Mouse (Mus musculus) heart, adult 8-10 months (tissue): ENCODE data around the gene Alox12. TPM values are rescaled to one million over a fixed set of nuclear protein-coding genes. Genes with fewer than 3 reads are reported as not detected.

Experiments
- DNase-seq: peaks from one replicate; pipeline ENCODE4 v3.0.0; 2022; ENCODE audit warnings: low spot score
- total RNA-seq, 4 experiments: library from RNA; stranded (reverse); gene quantifications; 2 replicates each; pipeline ENCODE4 v1.2.4; 2022

Alox12 gene
- total RNA-seq, 4 experiments from 2014 or later, result 2.6 to 4.0 (median 3.1) TPM

DNA sequence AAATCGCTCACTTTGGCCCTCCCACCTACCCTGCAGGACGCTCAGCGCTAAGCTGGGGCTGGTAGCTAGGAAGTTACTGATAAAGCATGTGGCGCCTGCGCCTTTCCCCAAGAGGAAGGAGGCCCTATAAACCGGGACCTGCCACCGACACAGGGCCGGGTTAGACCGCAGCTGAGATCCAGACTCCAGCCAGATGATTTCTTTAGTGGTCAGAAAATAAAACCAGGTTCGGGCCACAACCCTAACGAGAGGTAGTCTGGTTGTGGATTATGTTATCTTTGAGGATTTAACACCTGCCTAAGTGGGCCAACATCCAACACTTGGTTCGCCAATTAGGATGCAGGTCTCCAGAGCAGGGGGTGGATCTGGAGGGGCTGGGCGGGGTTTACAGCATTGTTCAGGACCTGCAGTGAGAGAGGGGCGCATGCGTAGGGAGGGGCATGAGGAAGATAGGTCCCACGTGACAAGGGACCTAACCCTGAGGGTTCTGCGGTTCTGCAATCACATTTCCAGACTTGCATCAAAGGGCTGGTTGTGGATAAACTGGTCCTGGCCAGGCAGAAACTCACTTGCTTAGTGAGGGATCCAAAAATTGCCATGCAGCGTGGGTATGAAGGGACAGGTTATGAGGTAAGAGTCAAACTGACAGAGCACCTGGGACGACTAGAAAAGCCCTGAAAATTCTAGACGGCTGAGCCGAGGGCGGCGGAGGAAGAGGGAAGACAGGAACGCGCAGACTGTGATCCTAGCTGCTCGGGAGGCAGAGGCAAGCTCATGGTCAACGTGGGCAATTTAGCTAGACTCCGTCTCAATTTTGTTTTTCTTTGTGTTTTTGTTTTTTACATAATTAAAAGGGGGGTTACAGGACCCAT is 34.2 kb downstream of the Alox12 start, which contains the start of gene Slc16a13:
Gene Slc16a13, minus strand, starts transcription at position 334 of the 872 bp plus-strand sequence.
- peak; percentile 94 for DNase-seq

- DNase-seq, result no peak
These were observed 34.8 kb downstream of the Alox12 start for GRCm38 (mm10) chr11:70220323-70220722.

DNA sequence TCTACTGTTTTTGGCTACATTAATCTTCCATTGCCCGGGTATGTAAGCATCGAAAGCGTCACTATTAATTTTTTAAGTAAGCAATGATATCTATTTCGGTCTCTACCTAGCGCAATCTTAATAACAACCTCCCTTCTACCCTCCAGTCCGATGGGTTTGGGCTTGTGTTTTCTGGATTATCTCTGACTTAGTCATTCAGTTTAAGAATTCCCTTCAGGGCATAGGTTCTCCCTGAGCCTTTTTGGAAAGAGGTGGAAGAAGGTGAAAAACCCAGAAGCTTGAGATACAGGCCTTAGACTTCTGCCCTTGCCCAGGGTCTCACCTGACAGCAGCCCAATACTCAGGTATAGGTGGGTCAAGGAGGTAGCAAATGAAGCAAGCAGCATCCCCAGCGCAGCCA is 35.3 kb downstream of the Alox12 start:
- DNase-seq, result no peak

DNA sequence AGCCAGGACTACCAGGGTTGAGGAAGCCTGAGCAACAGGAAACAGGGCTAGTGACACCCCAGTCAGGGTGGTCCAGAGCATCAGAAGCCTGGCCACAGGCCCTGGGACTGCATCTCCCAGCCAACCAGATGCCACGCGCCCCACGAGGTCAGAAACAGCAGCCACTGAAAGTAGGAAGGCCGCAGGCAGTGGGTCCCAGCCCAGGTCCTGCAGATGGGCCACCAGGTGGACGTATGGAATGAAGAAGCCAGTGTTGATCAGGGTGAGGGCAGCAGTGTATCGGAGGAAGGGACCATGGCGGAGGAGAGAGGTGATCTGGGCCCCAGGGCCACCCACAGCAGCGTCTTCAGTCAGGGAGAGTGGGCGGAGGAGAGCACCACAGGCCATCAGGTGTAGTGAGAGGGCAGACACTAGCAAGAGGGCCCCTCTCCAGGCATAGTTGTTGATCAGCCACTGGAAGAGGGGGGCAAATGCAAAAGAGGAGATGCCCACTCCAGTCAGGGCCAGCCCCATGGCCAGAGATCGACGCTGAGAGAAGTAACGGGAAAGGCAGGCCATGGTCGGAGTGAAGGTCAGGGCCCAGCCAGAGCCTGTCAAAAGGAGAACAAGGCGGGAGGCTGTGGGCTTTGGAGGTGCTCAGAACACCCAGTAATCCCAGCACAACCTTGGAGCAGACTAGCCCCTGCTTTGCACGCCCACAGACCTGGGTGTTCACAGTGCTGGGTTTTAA is 36.2 kb downstream of the Alox12 start:
- DNase-seq, result no peak

- DNase-seq, result no peak
These were observed 37.1 kb downstream of the Alox12 start for GRCm38 (mm10) chr11:70218039-70218438.

DNA sequence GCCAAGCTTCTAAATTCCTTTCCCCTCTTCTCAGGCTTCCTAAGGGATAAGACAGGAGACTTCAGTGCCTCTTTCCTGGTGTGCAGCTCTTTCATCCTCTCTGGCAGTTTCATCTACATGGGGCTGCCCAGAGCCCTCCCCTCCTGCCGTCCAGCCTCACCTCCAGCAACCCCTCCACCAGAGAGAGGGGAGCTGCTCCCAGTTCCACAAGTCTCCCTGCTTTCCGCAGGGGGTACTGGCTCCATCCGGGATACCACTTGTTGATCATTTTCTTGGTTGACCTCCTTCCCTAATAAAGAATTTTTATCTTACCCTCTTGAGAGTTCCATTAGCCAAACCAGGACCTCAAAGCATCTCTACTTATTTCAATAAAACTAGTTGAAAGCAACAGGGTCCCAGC is 39.0 kb downstream of the Alox12 start:
- no peak for DNase-seq

- DNase-seq, result no peak
These were observed 39.9 kb downstream of the Alox12 start for GRCm38 (mm10) chr11:70215301-70215700.

DNA sequence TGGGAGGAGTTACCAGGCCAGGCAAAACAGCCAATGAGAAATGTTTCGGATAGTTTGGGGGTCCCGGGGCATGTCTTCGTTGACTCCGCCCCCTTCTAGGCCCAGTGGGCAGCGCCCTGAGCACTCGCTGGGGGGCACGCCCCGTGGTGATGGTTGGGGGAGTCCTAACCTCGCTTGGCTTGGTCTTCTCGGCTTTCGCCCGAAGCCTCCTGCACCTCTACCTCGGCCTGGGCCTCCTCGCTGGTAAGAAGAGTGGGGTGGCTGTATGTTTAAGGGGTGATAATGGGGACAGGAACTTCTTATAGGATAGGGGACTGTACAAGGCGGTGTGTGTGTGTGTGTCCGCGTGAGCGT is 40.3 kb downstream of the Alox12 start:
- no peak for DNase-seq

DNA sequence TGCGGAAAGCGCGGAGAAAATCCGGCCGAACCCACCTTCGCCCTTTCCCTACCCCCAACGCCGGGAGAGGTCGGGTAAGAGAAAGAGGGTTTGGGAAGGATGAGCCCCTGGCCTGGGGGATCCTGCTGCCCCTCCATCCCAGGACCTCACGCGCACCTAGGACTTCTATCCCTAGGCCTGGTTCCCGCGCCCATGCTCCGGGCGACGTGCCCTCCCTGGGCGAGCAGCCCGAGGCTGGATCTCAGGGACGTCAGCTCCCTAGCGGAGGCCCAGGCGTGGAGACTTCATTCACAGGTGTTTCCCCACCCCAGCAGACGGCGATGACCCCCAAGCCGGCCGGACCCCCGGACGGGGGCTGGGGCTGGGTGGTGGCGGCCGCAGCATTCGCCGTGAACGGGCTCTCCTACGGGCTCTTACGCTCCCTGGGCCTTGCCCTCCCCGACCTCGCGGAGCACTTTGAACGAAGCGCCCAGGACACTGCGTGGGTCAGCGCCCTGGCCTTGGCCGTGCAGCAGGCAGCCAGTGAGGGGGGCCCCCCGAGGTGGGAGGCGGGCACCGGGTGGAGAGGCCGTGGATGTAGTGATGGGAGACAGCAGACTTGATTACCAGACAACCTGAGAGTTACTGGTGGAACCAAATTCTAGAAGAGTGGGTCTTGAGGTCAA is 40.8 kb downstream of the Alox12 start:
- DNase-seq, result no peak

GRCm38 (mm10) chr11:70213736-70214135 is 41.4 kb downstream of the Alox12 start:
- no peak for DNase-seq

- DNase-seq, result peak; percentile 84
These were observed 42.3 kb downstream of the Alox12 start for GRCm38 (mm10) chr11:70212896-70213295.

DNA sequence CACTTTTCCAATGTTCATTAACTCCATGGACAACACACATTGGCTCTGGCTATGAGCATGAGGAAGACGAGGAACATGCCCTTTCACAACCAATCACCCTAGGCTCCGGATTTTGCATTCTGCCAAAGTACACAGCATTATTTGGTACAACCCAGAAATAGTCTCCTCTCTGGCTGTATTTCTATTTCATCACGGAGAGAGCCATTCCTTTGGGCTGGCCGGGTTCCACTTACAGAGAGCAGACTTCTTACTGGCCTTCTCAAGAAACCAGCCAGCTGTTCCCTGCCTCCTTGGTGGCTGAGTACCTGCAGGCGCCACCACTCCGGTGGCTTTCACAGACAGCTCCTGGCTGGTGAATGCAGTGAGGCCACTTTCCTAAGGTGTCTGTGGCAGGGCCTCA is 42.7 kb downstream of the Alox12 start, which contains the start of gene Slc16a11:
Gene Slc16a11, plus strand, starts transcription at position 330 of the 400 bp plus-strand sequence.
- DNase-seq, result no peak

- no peak for DNase-seq
These were observed 43.2 kb downstream of the Alox12 start for GRCm38 (mm10) chr11:70211972-70212371.

DNA sequence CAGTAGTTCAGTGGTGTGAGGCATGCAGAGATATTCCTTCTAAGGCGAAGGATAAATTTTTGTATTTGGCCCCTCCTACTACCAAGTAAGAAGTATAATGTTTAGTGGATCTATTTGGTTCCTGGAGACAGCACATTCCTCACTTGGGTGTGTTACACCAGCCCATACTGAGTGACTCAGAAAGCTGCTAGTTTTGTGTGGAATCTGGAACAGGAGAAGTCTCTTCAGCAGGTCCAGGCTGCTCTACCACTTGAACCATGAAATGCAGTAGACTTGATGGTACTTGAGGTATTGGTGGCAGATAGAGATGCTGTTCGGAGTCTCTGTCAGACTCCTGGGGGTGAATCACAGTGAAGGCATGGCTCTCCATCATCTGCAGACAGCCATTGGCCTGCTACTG is 44.5 kb downstream of the Alox12 start:
- no peak for DNase-seq

GRCm38 (mm10) chr11:70208778-70209388 is 46.3 kb downstream of the Alox12 start:
- no peak for DNase-seq

DNA sequence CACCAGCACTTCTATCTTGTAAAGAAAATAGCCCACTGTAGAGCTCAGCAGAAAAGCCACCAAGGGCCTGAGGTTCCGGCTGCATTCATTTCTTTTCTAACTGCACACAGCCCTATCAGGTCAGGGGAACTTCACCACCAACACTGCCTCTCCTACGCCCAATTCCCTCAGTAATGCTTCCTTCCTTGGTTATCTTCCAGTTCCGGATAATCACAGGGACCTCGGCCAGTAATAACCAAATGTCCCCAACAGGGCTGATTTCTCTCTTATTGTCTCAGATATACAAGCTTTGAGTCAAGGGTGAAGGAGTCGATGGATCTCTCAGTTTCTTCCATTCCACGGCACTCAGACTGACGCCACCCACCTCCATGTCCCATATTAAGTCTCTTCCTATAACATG is 47.9 kb downstream of the Alox12 start:
- DNase-seq, result no peak

GRCm38 (mm10) chr11:70206801-70207200 is 48.4 kb downstream of the Alox12 start:
- no peak for DNase-seq

GRCm38 (mm10) chr11:70201691-70202090 is 53.5 kb downstream of the Alox12 start:
- DNase-seq, result peak; percentile 75

DNA sequence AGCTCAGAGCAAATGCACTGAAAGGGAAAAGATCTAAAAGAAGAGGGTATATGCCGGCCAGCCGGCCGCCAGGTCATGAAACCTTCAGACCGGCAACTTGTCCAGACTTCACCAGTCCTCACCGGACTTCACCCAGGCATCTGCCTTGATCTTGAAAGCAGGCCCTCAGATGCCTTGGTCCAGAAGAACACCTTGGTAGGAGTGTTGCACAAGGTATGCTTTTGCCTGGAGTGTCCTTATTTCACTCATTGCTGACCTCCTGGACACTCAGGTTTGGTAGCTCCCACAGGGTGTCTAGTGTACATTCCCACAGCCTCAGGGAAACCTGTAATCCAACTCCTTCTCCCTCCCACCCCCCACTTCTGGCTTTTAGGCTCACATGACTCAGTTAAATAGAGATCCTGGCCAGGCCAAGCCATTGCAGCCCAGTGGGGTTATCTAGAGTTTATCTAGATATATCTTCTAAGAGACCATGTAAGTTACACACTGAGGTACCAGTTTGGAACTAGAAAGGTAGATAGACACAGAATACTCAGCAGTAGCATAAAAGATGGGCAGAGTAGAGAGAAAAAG is 55.0 kb downstream of the Alox12 start:
- no peak for DNase-seq

DNA sequence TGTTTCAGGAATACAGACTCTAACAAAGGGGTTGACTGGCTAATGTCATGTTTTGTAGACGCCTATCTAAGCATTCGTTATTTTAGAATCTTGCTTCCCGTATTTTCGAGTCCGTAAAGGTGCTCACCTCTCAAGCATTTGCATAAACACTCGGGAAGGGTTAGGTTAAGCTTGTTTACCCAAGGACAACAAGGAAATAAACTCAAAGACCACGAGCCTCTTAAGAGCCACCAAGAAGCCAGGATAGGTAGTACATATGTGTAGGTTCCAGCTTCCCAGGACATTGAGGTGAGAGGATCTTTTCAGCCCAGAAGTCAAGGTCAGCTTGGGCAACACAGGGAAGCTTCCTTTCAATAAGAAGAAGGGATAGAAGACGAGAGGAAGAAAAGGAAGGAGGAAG is 56.0 kb downstream of the Alox12 start:
- no peak for DNase-seq

DNA sequence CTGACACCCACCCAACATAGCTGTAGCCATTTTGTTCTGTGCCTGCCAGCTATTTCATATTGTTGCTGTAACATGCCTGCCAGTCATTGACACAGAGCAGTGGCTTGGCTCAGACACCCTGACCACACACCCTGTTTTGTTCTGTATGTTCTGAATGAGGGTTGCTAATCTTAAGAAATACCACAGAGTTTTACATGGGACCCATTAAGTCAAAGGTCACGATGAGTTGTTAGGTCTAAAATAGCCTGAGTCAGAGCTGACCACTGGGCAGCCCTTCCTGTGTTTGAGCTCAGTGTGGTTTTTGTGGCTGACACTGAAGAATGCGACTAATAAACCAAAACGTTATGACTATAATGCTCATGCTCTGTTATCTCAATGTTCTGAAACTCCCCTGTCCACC is 56.8 kb downstream of the Alox12 start:
- DNase-seq, result no peak
